Mouse (Mus musculus) cerebellum, adult 2 months (tissue): ENCODE results near the gene Klf13.

Experiments
- CTCF ChIP-seq: fragments of 200-500 bp; IDR thresholded peaks from 2 replicates; pipeline ENCODE4 v1.5.1; 2011; ENCODE audit warnings: low read depth, mild to moderate bottlenecking, control low read depth, low read length, moderate library complexity, borderline replicate concordance; ENCODE audit not compliant: insufficient read depth
- POLR2A ChIP-seq: fragments of 200-500 bp; IDR thresholded peaks from 2 replicates; pipeline ENCODE4 v1.6.1; 2011; ENCODE audit warnings: low read length, control low read depth, borderline replicate concordance; ENCODE audit not compliant: insufficient read depth

DNA sequence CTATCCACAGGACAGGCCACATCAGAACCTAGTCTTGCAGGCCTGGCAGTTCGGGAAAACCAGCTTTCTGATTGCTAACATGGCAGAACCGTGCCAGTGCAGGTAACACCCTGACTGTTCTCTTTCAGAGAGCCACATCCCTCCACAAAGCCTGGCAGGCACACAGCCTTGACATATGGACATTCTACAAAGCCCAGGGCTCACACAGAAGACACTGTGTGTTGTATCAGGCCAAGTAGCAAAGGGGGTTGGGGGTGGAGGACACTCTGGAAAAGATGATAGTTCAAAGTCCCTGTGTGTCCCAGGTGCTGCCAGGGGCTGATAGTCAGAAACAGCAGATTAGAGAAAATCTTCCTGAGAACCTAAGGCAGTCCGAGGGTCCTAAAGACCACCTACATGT, 12.2 kb downstream of the Klf13 start:
- TF ChIP-seq POLR2A (no peak), CTCF (no peak)
